Mouse (Mus musculus) left cerebral cortex, adult 2 months (tissue): ENCODE results near the gene Bcor. TPM values are rescaled to one million over a fixed set of nuclear protein-coding genes. Genes with fewer than 3 reads are reported as not detected.

ENCODE experiments used
- DNase-seq, 2 experiments: peaks; one replicate each; pipeline ENCODE4 v3.0.0; 2021 to 2022; ENCODE audit warnings: low spot score in 2 of 2, mixed read lengths in 1 of 2; ENCODE audit errors: extremely low spot score in 1 of 2
- H3K27ac ChIP-seq: fragments of 200-600 bp; 2 replicates; pipeline ENCODE4 v1.8.1; 2022
- H3K4me3 ChIP-seq: fragments of 200-600 bp; 2 replicates; pipeline ENCODE4 v1.8.1; 2022
- CTCF ChIP-seq: fragments of 200-600 bp; IDR thresholded peaks from 2 replicates; pipeline ENCODE4 v1.8.1; 2022; ENCODE audit warnings: antibody characterized with exemption, mild to moderate bottlenecking, moderate library complexity
- intact Hi-C: fragments of 180-260 bp; cut with DNase I; formaldehyde crosslinking; loops from one replicate; pipeline ENCODE4 v1.15.1; 2025
- long read RNA-seq, 2 experiments: library from polyadenylated mRNA; stranded (forward); transcript quantifications; one replicate each; pipeline ENCODE4 v2.0.0; 2021; ENCODE audit warnings: borderline mapping rate in 2 of 2
- total RNA-seq, 2 experiments: library from RNA; stranded (reverse); gene quantifications; 2 replicates each; pipeline ENCODE4 v1.2.3; 2021

Bcor gene
- total RNA-seq: 10 to 100 TPM; 33.4 to 38.0 TPM
- long read RNA-seq, experiment 1, full-length matches to known transcripts: 10 of 39 reads
- long read RNA-seq, experiment 1, partial matches to known transcripts: 14 of 39 reads
- long read RNA-seq, experiment 1, other reads (novel, unspliced or antisense): 15 of 39 reads
- long read RNA-seq, experiment 2, full-length matches to known transcripts: 10 of 38 reads
- long read RNA-seq, experiment 2, partial matches to known transcripts: 19 of 38 reads
- long read RNA-seq, experiment 2, other reads (novel, unspliced or antisense): 9 of 38 reads

DNA sequence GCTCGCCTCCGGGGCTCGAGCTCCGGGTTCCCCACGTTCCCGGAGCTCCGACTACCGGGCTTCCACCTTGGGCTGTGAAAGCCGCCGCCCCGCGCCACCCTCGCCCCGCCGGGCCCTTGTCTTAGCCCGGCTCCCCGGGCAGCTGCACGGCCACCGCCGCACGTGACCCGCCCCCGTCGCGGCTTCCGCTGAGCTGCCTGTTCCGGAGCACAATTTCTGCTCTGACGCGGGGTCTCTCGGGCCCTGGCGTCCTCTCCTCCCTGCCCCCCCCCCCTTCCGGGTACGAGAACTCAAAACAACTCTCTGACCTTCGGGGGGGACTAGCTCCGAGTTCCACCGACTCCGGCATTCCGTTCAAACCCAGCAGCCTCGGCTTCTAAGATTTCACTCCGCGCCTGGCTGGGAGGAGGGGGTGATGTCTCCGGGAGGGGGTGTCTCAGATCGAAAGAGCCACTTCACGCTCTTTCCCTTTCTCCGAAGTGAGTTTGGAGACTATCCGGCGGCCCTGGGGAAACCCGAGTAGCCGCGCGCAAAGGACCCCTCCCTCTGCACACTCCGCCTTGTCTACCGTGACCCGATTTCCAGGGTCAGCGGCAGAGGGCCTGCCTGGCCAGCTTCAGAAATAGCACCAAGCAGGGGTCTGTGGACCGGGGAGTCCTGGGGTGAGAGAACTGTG lies at the start of gene Bcor:
Gene Bcor (minus strand): TSS at position 375 of the 676 bp plus-strand sequence.
- H3K27ac ChIP-seq: peak within 1 kb of the TSS; percentile 86
- intact Hi-C loops: loop anchor here (1.0 to 5.0 kb wide), 4 partner anchors 26 to 153 kb away; no protein-coding TSS in a partner anchor

DNA sequence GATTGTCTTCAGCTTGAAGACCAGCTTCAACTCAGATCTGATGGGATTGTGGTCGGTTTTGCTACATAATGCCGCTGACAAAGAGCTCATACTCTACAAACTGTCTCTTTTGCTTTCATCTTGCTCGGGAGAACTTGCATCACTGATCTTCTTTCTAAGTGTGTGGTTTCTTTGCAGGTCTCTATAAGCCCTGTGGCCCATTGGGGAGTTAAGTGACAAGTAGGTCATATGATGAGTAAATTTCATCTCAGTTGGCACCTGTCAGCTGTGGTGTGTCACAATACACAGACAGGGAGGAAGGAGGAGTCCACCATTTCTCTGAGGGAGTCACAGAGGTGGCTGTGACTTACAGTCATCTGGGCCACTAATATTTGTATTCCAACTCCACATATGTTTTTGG lies 42.8 kb upstream of the Bcor start:
- DNase-seq: no peak
- Histone ChIP-seq H3K4me3 (no peak overlapping the region), H3K27ac (no peak overlapping the region)
- no peak for TF ChIP-seq CTCF
- intact Hi-C loops: no loop called here

More for the DNA sequence above, at the start of gene Bcor:
- TF ChIP-seq CTCF: no peak
- DNase-seq: peak; percentile 36 to 52
- H3K4me3 ChIP-seq: peak within 1 kb of the TSS; percentile 48

GRCm38 (mm10) chrX:12201111-12201510 lies 41.0 kb upstream of the Bcor start:
- no peak for TF ChIP-seq CTCF
- no peak overlapping the region for H3K4me3 ChIP-seq
- DNase-seq: no peak
- no peak overlapping the region for H3K27ac ChIP-seq
- intact Hi-C loops: no loop called here

- DNase-seq: no peak
- Histone ChIP-seq H3K27ac (no peak overlapping the region), H3K4me3 (no peak overlapping the region)
- intact Hi-C loops: no loop called here
- TF ChIP-seq CTCF: no peak
Observed at GRCm38 (mm10) chrX:12195234-12195919, 35.2 kb upstream of the Bcor start.

DNA sequence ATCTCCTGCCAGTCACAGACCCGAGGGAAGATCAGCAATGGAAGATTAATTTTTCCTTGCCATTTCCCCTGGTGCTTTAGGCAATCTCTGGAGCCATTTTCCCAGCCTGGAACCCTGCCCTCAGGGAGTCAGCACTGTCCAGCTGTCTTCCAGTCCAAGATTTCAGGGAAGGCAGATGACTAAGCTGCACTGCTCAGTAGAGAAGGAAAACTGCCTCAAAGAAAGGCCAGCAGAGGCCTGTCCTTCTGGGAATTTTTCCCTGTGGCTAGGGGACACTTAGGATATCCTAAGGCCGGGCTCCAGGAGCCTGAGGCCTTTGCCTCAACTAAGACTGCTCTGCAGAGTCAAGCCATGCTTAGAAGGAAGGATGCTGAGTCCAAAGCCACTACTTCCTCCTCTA lies 32.2 kb upstream of the Bcor start:
- no peak for DNase-seq
- no peak for TF ChIP-seq CTCF
- intact Hi-C loops: no loop called here
- no peak overlapping the region for H3K4me3 ChIP-seq
- H3K27ac ChIP-seq: no peak overlapping the region

DNA sequence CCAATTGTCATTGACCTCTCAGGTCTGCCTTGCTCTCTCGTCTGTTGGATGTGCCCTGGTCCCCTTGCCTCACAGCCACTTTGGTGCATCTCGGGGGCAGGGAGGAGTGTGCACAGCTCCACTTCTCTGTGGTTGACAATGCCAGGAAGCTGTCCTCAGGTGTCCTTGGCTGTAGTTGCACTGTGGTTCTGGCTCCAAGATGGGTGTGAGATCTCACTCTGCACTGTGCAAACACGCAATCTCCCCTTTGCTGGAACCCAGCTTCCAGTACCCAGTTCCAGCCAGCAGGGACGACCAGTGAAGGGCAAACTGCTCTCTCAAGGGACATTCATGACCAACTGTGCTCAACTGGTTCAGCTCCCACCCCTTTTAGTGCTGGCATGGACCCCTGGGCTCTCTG lies 29.4 kb upstream of the Bcor start:
- no peak for TF ChIP-seq CTCF
- intact Hi-C loops: no loop called here
- DNase-seq: no peak
- H3K27ac ChIP-seq: no peak overlapping the region
- H3K4me3 ChIP-seq: no peak overlapping the region

- intact Hi-C loops: no loop called here
- Histone ChIP-seq H3K27ac (no peak overlapping the region), H3K4me3 (no peak overlapping the region)
- no peak for TF ChIP-seq CTCF
- no peak for DNase-seq
Observed at GRCm38 (mm10) chrX:12175198-12175960, 15.2 kb upstream of the Bcor start.

GRCm38 (mm10) chrX:12170128-12170527 lies 10.0 kb upstream of the Bcor start:
- TF ChIP-seq CTCF: no peak
- Histone ChIP-seq H3K27ac (no peak overlapping the region), H3K4me3 (no peak overlapping the region)
- no peak for DNase-seq
- intact Hi-C loops: no loop called here

DNA sequence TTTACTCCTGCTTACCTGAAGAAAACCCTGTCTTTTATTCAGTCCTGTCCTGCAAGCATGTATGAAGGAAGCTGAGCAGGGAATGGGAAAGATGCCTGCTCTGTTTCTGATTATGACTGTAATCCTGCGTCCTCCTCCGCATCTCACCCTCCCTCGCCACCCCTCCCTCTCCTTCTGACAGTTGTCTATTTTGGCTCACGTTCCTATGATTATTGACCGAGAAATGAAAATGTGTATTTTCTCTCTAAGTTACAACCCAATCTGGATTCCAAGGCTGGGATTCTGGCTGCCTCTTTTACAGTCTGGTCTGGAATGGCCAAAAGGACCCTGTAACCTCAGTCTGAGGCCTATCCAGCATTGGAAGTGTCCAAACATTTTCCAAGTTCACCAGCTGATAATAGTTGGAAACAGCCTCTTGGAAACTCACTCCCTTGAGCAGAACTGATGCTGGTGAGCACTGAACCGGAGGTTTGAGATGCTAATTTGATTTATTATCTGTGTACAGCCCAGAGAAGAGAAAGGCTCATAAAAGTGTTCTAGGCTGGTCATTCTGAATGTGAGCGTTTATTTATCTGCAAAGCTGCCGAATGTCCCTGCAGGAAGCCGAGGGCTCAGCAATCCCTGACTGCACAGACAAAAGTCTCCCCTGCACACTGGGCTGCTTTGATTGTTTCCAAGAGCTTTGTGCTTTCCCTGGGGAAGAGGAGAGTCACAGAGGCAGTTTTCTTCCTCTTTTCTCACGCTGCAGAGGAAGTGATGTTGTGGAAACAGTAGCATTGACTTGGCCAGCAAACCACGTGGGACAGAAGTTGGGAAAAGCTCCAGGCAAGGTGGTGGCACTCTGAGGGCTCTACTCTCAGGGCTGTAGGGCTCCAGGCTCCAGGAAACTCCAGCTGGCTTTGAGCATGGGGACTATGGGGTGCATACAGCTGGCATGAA lies 4.7 kb upstream of the Bcor start:
- Histone ChIP-seq H3K4me3 (no peak overlapping the region), H3K27ac (no peak overlapping the region)
- intact Hi-C loops: no loop called here
- TF ChIP-seq CTCF: no peak
- DNase-seq: no peak

GRCm38 (mm10) chrX:12159534-12159881 lies 647 bp downstream of the Bcor start:
- DNase-seq: peak in 1 of 2 experiments; percentile 28
- no peak for TF ChIP-seq CTCF
- Histone ChIP-seq H3K27ac (peak overlapping the region; percentile 86), H3K4me3 (peak overlapping the region; percentile 48)
- intact Hi-C loops: loop anchor here (2.0 to 5.0 kb wide), 3 partner anchors 69 to 153 kb away; no protein-coding TSS in a partner anchor
